Mouse (Mus musculus) cerebellum, adult 9-11 months (tissue): ENCODE measurements around the gene Crybb1.

Experiments used
- DNase-seq: peaks from one replicate; pipeline ENCODE4 v3.0.0; 2022

The Crybb1 gene

GRCm38 (mm10) chr5:112266011-112266777 lies 10.6 kb downstream of the Crybb1 start:
- no peak for DNase-seq

- DNase-seq = peak; percentile 47
Measured at GRCm38 (mm10) chr5:112270764-112271541, 15.3 kb downstream of the Crybb1 start.

DNA sequence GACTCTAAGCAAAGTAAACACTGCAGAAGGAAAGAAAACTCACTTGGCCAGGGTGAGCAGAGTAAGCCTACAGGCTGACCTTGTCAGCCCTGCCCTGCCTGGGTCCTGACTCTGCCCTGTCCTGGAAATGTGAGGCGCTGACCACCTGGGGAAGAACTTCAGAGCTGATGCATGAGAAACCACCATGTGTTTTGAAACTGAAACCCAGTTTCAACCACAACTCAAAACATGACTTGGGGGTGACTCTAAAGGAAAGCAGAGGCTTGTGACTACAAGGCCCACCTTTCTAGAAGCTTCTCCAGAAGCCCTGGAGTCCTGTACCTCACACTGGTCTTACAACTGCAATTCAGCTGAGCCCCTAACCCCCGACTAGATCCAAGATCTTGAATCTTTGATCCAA lies 17.3 kb downstream of the Crybb1 start:
- DNase-seq = no peak

- DNase-seq = no peak
Measured at GRCm38 (mm10) chr5:112273746-112274463, 18.3 kb downstream of the Crybb1 start.

- peak; percentile 47 for DNase-seq
Measured at GRCm38 (mm10) chr5:112275021-112275804, 19.6 kb downstream of the Crybb1 start.

DNA sequence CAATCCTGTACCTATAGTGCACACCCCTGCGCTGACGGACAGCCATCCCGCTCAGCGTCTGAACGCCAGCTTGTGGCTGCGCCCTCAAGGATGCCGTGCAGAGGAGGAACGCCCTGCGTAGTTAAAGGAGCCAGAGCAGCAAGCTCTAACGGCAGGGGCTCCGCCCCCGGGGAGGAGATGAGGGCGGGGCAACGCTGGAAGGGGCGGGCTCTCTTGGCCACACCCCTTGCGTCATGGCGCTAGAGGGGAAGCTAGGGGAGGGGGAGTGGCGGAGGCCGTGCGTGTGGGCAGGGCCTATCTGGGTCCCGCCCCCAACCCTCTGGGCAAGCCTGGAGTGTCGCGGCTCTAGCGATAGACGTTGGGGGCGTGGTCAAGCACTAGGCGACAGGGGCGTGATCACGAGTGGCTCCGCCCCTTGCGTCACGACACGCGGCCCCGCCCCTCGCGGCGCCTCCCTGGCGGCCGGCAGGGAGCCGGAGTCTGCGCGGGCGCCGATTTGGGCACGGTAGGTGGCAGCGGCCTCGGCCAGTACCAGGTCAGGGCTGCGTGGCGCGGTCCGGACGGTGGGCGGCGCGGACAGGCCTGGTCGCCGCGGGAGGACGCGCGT lies 20.8 kb downstream of the Crybb1 start, which contains the start of gene Tpst2:
Gene Tpst2, plus strand, starts transcription at position 425 of the 607 bp plus-strand sequence.
- peak; percentile 100 for DNase-seq

DNA sequence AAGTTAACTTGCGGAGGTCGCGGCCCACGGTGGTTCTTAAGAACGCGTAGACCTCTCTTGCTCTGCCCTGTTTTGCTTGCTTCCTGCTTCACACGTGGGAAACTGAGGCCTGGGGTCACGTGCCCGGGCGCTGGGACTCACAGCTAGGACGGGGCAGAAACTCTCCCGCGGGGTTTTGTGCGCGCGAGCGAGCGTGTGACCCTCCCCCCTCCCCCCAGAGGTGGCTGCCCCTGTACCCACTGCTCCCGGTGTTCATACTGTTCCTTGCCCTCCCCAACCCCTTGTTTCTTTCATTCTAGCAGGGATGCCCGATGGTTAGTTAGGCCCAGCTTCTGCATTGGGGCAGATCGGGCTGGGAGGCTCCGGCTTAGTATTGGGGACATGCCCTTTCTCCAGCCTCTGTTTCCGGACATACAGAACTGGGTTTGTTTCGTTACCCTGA lies 21.3 kb downstream of the Crybb1 start:
- DNase-seq = no peak

DNA sequence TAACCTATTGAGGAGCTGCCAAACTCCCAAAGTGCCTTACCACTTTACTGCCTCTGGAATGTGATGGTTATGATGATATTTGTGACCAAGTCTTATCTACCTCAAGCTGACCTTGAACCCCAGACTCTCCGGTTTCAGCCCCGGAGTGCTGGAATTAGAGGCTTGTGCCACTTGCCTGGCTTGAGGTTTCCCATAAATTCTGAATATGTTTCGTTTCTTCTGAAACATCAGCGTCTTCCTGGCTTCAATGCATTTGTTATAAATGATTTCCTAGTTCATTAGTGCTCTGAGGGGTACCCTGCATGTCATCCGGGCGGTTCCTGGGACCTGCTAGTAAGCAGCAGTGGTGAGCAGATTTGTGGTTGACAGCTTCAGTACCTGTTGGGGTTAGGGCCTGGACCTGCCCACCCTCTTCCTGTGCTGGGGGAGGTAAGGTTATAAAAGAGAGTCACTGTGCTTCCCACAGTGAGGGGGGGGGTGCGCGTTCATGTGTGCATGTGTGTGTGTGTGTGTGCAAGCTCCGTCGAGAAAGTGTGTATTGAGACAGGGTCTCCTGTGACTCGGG lies 22.4 kb downstream of the Crybb1 start:
- DNase-seq = no peak

- peak; percentile 72 for DNase-seq
Measured at GRCm38 (mm10) chr5:112279181-112280021, 23.8 kb downstream of the Crybb1 start.

- no peak for DNase-seq
Measured at GRCm38 (mm10) chr5:112280151-112280550, 24.5 kb downstream of the Crybb1 start.

DNA sequence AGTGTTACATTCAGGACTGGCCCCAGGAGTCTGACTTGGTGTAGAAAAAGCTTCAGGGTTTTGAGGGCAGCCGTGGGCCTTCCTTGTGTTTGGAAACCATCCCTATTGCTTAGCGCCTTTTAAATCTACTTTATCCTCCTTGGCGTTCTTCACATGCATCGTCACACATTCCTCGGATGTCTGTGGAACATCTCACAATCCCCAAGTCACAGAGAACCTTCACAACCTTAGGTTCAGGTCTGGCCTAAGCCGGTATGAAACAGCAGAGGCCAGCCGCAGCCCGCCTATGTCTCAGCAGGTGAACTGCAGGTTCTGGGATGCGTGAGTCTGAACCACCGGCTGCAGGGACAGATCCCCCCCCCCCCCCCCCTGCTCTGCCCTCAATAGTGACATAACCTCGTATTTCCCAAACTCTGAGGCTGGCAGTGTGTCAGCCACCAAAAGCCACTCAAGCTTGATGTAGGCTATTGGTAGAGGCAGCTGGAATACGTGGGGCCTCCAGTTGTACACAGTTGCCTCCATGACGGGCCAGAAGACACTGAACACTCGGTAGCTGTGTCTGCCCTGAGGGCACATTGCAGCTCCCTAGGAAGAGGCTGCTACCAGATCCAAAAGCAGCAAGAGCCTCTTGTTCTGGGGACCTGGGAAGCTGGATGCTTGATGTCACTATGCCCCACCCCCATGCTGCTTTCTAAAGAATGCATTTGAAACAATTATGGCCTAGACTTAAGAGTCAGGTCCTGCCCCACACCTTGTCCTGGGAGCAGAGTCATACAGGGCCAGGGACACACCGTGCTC lies 25.4 kb downstream of the Crybb1 start:
- no peak for DNase-seq

DNA sequence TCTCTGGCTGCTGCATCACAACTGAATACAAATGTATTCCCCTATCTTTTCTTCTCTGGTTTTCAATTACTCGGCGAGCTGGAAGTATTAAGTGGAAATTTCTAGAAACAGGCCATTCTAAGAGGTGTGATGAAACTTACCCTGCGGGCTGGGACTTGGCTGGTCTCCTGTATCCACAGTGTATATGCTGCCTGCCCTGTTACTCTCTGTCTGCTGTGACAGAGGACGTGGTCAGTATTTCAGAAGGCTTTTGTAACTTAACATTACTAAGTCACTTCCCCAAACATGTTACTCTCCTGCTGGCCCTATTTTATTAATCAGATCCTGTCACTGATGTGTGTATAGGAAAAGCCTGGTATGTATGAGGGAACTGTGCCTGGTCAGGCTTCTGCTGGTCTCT lies 26.1 kb downstream of the Crybb1 start:
- no peak for DNase-seq

GRCm38 (mm10) chr5:112282123-112282779 lies 26.6 kb downstream of the Crybb1 start:
- DNase-seq = no peak

DNA sequence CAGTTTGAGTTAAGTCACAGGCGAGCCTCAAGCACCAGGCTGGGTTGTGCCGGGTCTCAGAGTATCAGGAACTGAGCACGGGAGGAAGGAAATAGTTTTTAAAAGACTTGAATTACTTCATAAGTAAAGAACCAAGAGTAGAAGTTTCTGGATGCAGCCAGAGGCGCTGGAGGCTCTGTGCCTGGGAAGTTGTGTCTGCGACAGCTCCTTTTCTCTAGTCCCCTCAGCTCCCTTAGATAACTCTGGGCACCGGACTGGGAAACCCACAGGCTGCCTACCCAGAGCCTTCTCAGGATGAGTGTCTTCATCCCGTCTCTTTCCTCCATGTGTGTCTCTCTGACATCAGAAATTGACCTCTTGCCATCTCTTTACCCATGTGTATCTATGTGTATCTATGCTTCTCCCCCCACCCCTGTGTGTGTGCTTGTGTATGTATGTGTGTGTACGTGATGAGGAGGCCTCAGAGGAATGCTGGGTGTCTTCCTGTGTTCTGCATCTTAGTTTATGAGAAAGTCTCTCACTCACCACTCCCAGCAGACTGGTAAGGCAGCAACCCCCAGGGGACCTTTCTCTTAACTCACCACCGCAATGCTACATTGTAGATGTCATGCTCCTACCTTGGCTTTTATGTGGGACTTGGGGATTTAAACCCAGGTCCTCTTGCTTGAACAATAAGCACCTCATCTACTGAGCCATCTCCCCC lies 27.3 kb downstream of the Crybb1 start:
- no peak for DNase-seq

- no peak for DNase-seq
Measured at GRCm38 (mm10) chr5:112283543-112284202, 28.1 kb downstream of the Crybb1 start.

DNA sequence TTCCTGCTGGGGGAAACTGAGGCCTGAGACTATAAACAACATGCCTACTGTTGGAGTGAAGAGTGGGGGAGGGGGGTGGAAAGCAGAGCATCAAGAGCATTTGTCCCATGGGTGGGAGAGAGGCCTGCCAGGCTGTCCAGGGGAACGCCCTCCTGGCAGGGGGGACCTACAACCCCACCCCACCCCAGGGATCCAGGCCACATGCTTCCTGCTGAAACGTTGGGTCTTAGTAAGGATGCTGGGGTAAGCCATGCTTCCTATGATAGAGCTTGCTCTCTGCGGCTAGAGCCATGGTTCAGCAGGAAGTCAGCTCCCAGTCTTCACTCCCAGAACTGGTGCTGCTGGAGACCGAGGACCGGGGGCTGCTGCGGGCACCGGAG lies 28.6 kb downstream of the Crybb1 start:
- no peak for DNase-seq

- no peak for DNase-seq
Measured at GRCm38 (mm10) chr5:112285548-112286085, 30.0 kb downstream of the Crybb1 start.

DNA sequence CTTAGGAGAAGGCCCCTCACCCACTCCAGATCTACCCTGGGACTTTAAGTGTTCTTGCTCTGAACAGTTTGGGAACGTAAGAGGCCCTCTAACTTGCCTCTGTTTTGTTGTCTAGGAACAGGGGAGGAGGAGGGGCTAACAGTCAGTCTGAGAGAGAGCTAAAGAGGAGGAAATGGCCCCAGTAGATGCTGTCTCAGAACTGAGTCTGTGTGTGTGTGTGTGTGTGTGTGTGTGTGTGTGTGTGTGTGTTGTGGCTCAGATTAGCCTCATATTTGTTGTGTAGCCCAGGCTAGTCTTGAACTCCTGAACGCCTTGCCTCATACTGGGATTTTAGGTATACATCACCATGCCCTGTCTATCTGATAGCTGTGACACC lies 31.0 kb downstream of the Crybb1 start:
- DNase-seq = no peak
